Mouse (Mus musculus) urinary bladder, postnatal 0 days (tissue): ENCODE data around the gene Ripor1. TPM values are rescaled to one million over a fixed set of nuclear protein-coding genes. Genes with fewer than 3 reads are reported as not detected.

ENCODE experiments used
- microRNA counts: library from miRNA; unstranded; fragments of <30 nt; microRNA quantifications from one replicate; lab custom pipeline; 2016
- microRNA-seq: library from miRNA; unstranded; fragments of <30 nt; microRNA quantifications from one replicate; pipeline ENCODE4, GENCODE M21; 2016
- polyA plus RNA-seq: library from polyadenylated mRNA; unstranded; fragments of >200 nt; fragmentation: Nextera tagmentation; extraction: Ambion mirVana; gene quantifications from 2 replicates; pipeline ENCODE4 v1.2.1, GENCODE M21; 2015

The Ripor1 gene
- 17.4 and 20.9 TPM in 2 replicates for polyA plus RNA-seq

GRCm38 (mm10) chr8:105604804-105605381 lies at the start of gene Ripor1:
TSS of gene Ripor1 (plus strand) at chr8:105605255.

GRCm38 (mm10) chr8:105565952-105566702 lies 38.9 kb upstream of the Ripor1 start, which contains the start of gene Atp6v0d1:
TSS of gene Atp6v0d1 (minus strand) at chr8:105566047.

DNA sequence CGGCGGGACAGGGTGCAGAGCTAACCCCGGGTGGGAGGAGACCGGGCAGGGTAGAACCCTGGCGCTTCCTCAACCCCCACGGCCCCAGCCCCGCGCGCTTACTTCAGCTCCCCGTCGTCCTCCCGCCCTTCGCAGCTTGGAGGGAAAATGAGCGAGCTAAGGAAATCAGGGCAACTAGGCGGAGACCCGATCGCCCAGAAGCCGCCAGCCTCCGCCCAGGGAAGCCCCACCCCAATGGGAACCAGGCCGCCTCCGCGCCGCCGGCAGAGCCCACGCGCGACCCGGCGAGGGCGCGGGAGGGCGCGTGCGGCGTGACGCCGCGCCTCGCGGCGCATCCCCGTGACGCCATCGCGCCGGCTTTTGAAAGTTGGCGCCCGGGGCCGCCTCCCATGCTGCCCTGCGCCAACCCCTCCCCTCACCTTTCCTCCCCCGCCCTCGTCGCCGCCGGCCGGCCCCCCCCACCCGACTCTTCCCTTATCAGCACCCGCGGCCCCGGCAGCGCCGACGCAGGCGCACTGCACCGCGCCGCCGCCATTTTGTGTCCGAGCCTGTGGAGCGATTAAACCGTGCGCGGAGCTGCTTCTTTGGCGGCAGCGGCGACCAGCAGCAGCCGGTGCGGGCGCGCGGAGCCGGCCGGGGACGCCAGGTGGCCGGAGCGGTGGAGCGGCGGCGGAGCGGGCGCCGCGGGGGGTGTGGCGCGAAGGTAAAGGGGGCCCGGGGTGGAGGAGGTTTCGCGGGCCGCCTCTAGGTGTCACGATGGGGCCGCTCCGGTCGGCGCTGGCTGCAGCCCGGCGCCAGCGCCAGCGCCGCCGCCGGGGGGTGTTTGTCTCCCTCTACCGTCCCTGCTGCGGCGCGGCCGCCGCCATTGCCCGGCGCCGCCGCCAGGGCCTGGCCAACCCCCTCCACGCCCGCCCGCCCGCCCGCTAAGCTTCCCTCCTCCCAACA lies 31.2 kb downstream of the Ripor1 start, which contains the start of gene Ctcf:
Gene Ctcf, plus strand, starts transcription at position 551 of the 945 bp plus-strand sequence.

DNA sequence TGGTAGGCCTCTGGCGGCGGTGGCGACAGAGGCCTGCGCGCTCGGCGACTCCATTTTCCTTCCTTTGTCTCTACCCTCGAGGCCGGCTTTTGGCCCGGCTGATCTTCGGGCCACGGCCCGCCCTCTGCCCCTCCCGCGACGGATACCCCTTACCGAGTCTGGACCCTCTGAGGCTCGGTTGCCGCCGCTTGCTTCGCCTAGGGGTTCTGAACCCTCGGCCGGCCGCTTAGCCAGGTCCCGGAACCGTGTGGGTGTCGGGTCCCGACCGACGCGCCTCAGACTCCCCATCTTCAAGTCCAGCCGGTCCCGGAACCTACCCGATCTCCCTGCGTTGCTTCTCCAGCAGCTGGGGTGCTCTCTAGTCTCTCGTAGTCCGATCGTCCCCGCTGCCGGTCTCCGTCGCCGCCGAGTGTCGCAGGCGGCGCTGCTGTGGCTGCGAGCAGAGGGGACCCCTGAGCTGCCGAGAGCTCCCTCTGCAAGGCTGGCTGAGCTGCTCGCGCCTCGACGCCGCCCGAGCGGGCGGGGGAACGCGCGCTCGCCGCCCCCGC lies 32.0 kb downstream of the Ripor1 start, which contains the start of gene Agrp:
Gene Agrp, minus strand, starts transcription at position 431 of the 548 bp plus-strand sequence.

MicroRNA genes within 50 kb of the gene (microRNA counts, 519-probe panel; counts per million panel counts)
- 2,983 counts per million, percentile 46 among the panel's probes with 10 or more counts for microRNA mmu-miR-1966 (lab: Ali Mortazavi, UCI)

Small RNAs within 50 kb of the gene (microRNA-seq; reads per million reads assigned to microRNA genes)
- gene Mir1966 = not detected

Other genes with a start within 250 kb of the Ripor1 start
- gene Plekhg4, start 232.0 kb upstream of the Ripor1 start, polyA plus RNA-seq = 0.48 and 0.92 TPM in 2 replicates
- not detected in 2 replicates for gene Kctd19, start 191.8 kb upstream of the Ripor1 start, polyA plus RNA-seq
- gene Lrrc36, start 191.7 kb upstream of the Ripor1 start, polyA plus RNA-seq = 0.14 and 0.34 TPM in 2 replicates
- gene Tppp3, start 133.7 kb upstream of the Ripor1 start, polyA plus RNA-seq = 44.9 and 57.8 TPM in 2 replicates
- 19.3 and 20.5 TPM in 2 replicates for gene Zdhhc1, start 108.4 kb upstream of the Ripor1 start, polyA plus RNA-seq
- 0.51 and 0.60 TPM in 2 replicates for gene Hsd11b2, start 86.5 kb upstream of the Ripor1 start, polyA plus RNA-seq
- gene Atp6v0d1, start 39.2 kb upstream of the Ripor1 start, polyA plus RNA-seq = 87.1 and 100.0 TPM in 2 replicates
- gene Ctcf, start 31.3 kb downstream of the Ripor1 start, polyA plus RNA-seq = 40.8 and 44.2 TPM in 2 replicates
- 9.2 and 13.5 TPM in 2 replicates for gene Agrp, start 32.1 kb downstream of the Ripor1 start, polyA plus RNA-seq
- gene Carmil2, start 81.0 kb downstream of the Ripor1 start, polyA plus RNA-seq = 0.08 and 0.12 TPM in 2 replicates
- gene Acd, start 95.8 kb downstream of the Ripor1 start, polyA plus RNA-seq = 28.8 and 29.9 TPM in 2 replicates
- gene Pard6a, start 95.9 kb downstream of the Ripor1 start, polyA plus RNA-seq = 10.8 and 11.4 TPM in 2 replicates
- not detected in 2 replicates for gene 4933405L10Rik, start 102.4 kb downstream of the Ripor1 start, polyA plus RNA-seq
- 6.3 and 6.6 TPM in 2 replicates for gene Enkd1, start 103.0 kb downstream of the Ripor1 start, polyA plus RNA-seq
- gene Gfod2, start 153.4 kb downstream of the Ripor1 start, polyA plus RNA-seq = 8.4 and 11.5 TPM in 2 replicates
- gene Ranbp10, start 222.1 kb downstream of the Ripor1 start, polyA plus RNA-seq = 5.3 and 5.5 TPM in 2 replicates
- gene Tsnaxip1, start 222.5 kb downstream of the Ripor1 start, polyA plus RNA-seq = not detected in 2 replicates
- 12.8 and 15.9 TPM in 2 replicates for gene Cenpt, start 248.0 kb downstream of the Ripor1 start, polyA plus RNA-seq
- gene Thap11, start 249.9 kb downstream of the Ripor1 start, polyA plus RNA-seq = 34.7 and 37.6 TPM in 2 replicates